Mouse (Mus musculus) adrenal gland, postnatal 14 days (tissue): ENCODE data around the gene Mthfd2. TPM values are rescaled to one million over a fixed set of nuclear protein-coding genes. Genes with fewer than 3 reads are reported as not detected.

Experiments used
- DNase-seq: peaks from one replicate; pipeline ENCODE4 v3.0.0; 2021; ENCODE audit warnings: mixed read lengths
- total RNA-seq: library from RNA; stranded (reverse); gene quantifications from 2 replicates; pipeline ENCODE4 v1.2.3, GENCODE M21; 2021

Mthfd2 gene
- total RNA-seq, 1 experiment from 2014 or later: 21.1 TPM

DNA sequence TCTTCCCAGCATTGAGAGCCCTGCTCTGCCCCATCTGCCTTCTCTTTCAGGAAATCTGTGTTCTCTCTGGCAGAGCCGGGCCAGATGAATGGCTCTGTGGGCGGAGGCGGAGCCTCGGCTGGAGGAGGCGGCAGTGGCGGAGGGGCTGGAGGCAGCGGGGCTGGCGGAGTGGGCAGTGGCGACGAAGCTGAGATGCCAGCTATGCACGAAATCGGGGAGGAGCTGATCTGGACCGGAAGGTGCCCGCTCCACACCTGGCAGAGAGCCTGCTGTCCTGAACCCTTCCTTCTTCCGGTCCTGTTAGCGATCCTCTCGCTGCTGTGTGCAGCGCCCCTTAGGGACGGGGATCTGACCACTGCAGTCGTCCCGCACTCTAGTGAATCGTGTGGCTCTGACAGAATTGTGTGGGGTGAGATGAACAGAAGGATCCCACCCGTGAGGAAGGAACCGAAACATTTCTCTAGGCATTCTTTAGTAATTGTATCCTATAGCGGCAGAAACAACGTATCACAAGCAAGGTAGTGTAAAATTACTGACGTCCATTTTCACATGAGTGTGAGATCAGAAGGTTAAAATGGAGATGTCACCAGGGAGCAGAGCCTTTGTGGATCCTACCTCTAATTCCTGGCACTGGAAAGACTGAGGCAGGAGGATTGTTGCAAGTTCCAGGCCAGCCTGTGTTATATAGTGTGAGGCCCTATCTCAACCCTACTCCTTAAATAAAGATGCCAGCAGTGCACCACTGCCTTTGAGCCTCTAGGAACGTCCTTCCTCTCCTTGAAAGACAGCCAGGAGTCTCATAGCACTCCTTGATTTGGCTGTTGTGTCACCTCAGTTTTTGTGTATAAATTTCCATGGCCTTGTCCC is 57.3 kb downstream of the Mthfd2 start:
- DNase-seq: peak; percentile 97

GRCm38 (mm10) chr6:83267616-83268015 is 58.1 kb downstream of the Mthfd2 start:
- DNase-seq: no peak

- DNase-seq: no peak
Observed at GRCm38 (mm10) chr6:83265653-83266052, 60.1 kb downstream of the Mthfd2 start.

- DNase-seq: no peak
Observed at GRCm38 (mm10) chr6:83265253-83265652, 60.5 kb downstream of the Mthfd2 start.

GRCm38 (mm10) chr6:83264516-83264915 is 61.2 kb downstream of the Mthfd2 start:
- DNase-seq: no peak

Other genes starting within 250 kb of the Mthfd2 start
- gene Pcgf1, start 248.0 kb downstream of the Mthfd2 start, total RNA-seq: 29.2 and 39.8 TPM in 2 replicates
- gene Lbx2, start 239.5 kb downstream of the Mthfd2 start, total RNA-seq: 6.4 and 9.0 TPM in 2 replicates
- gene Ccdc142, start 224.3 kb downstream of the Mthfd2 start, total RNA-seq: 3.1 and 6.0 TPM in 2 replicates
- 4.1 and 5.3 TPM in 2 replicates for gene Gm42688, start 224.3 kb downstream of the Mthfd2 start, total RNA-seq
- 114 and 119 TPM in 2 replicates for gene Mrpl53, start 216.9 kb downstream of the Mthfd2 start, total RNA-seq
- gene Mogs, start 210.4 kb downstream of the Mthfd2 start, total RNA-seq: 51.1 and 56.5 TPM in 2 replicates
- gene Wbp1, start 204.3 kb downstream of the Mthfd2 start, total RNA-seq: 64.5 and 69.3 TPM in 2 replicates
- 19.3 and 22.5 TPM in 2 replicates for gene Ino80b, start 200.5 kb downstream of the Mthfd2 start, total RNA-seq
- gene Rtkn, start 190.4 kb downstream of the Mthfd2 start, total RNA-seq: 9.1 and 13.6 TPM in 2 replicates
- 1.5 and 2.9 TPM in 2 replicates for gene Wdr54, start 169.5 kb downstream of the Mthfd2 start, total RNA-seq
- gene 1700003E16Rik, start 169.5 kb downstream of the Mthfd2 start, total RNA-seq: 0.33 and 0.34 TPM in 2 replicates
- gene Dctn1, start 160.0 kb downstream of the Mthfd2 start, total RNA-seq: 102 and 126 TPM in 2 replicates
- 0.30 and 0.98 TPM in 2 replicates for gene Slc4a5, start 106.1 kb downstream of the Mthfd2 start, total RNA-seq
- 75.9 and 79.9 TPM in 2 replicates for gene Mob1a, start 108 bp upstream of the Mthfd2 start, total RNA-seq
- 261 TPM in 2 replicates for gene Bola3, start 23.2 kb upstream of the Mthfd2 start, total RNA-seq
- 49.9 and 61.8 TPM in 2 replicates for gene Tet3, start 133.2 kb upstream of the Mthfd2 start, total RNA-seq
- gene Dguok, start 181.1 kb upstream of the Mthfd2 start, total RNA-seq: 45.2 and 46.6 TPM in 2 replicates
- 2.0 and 5.0 TPM in 2 replicates for gene Actg2, start 210.4 kb upstream of the Mthfd2 start, total RNA-seq
- 18.0 and 22.9 TPM in 2 replicates for gene Stambp, start 246.8 kb upstream of the Mthfd2 start, total RNA-seq